Mouse (Mus musculus) forebrain, embryonic 11.5 days (tissue): Measurements from ENCODE around the gene Ndufb10. TPM values are rescaled to one million over a fixed set of nuclear protein-coding genes. Genes with fewer than 3 reads are reported as not detected.

Experiments
- ATAC-seq: fragments of 200-750 bp; cut with Nextera tagmentation; replicated peaks from 2 replicates; pipeline ENCODE4 v1.8.0; 2017; ENCODE audit warnings: moderate TSS enrichment; ENCODE audit not compliant: low FRiP score
- DNase-seq: peaks from one replicate; pipeline ENCODE4 v3.0.0-alpha.2; 2017; ENCODE audit warnings: low spot score
- H3K27ac ChIP-seq: fragments of 300-500 bp; sonication (generic); 2 replicates; pipeline ENCODE4 v1.5.1; 2014; ENCODE audit warnings: low read depth, low read length
- H3K27me3 ChIP-seq: fragments of 300-500 bp; sonication (generic); 2 replicates; pipeline ENCODE4 v1.6.1; 2014; ENCODE audit warnings: mild to moderate bottlenecking, low read length, mixed read lengths; ENCODE audit not compliant: control insufficient read depth, insufficient read depth
- H3K36me3 ChIP-seq: fragments of 300-500 bp; sonication (generic); 2 replicates; pipeline ENCODE4 v1.6.1; 2014; ENCODE audit warnings: mild to moderate bottlenecking, low read length, moderate library complexity, mixed read lengths; ENCODE audit not compliant: control insufficient read depth, insufficient read depth
- H3K4me1 ChIP-seq: fragments of 300-500 bp; sonication (generic); replicated peaks from 2 replicates; pipeline ENCODE4 v1.6.1; 2014; ENCODE audit warnings: low read length, mixed read lengths; ENCODE audit not compliant: control insufficient read depth, insufficient read depth
- H3K4me2 ChIP-seq: fragments of 300-500 bp; sonication (generic); 2 replicates; pipeline ENCODE4 v1.6.1; 2014; ENCODE audit warnings: low read depth, mild to moderate bottlenecking, low read length, moderate library complexity, mixed read lengths; ENCODE audit not compliant: severe bottlenecking
- H3K4me3 ChIP-seq: fragments of 300-500 bp; sonication (generic); 2 replicates; pipeline ENCODE4 v1.5.1; 2014; ENCODE audit warnings: low read depth, low read length
- H3K9ac ChIP-seq: fragments of 300-500 bp; sonication (generic); 2 replicates; pipeline ENCODE4 v1.6.1; 2014; ENCODE audit warnings: low read length
- H3K9me3 ChIP-seq: fragments of 300-500 bp; sonication (generic); 2 replicates; pipeline ENCODE4 v1.6.1; 2016; ENCODE audit warnings: low read length, mixed read lengths; ENCODE audit not compliant: control insufficient read depth
- WGBS: fragments of 180-500 bp; shearing (Covaris S2); extraction: QIAGEN DNeasy Blood & Tissue Kit; methylation state at CpG from one replicate; pipeline ENCODE4 v1.1.7; 2014; 5-methylcytosine and 5-hydroxymethylcytosine counted together
- polyA plus RNA-seq: library from polyadenylated mRNA; unstranded; fragments of >200 nt; fragmentation: Nextera tagmentation; extraction: Ambion mirVana; gene quantifications from 2 replicates; pipeline ENCODE4 v1.2.1, GENCODE M21; 2014

Ndufb10 gene
- polyA plus RNA-seq, 1 experiment from 2014 or later: 189 TPM

DNA sequence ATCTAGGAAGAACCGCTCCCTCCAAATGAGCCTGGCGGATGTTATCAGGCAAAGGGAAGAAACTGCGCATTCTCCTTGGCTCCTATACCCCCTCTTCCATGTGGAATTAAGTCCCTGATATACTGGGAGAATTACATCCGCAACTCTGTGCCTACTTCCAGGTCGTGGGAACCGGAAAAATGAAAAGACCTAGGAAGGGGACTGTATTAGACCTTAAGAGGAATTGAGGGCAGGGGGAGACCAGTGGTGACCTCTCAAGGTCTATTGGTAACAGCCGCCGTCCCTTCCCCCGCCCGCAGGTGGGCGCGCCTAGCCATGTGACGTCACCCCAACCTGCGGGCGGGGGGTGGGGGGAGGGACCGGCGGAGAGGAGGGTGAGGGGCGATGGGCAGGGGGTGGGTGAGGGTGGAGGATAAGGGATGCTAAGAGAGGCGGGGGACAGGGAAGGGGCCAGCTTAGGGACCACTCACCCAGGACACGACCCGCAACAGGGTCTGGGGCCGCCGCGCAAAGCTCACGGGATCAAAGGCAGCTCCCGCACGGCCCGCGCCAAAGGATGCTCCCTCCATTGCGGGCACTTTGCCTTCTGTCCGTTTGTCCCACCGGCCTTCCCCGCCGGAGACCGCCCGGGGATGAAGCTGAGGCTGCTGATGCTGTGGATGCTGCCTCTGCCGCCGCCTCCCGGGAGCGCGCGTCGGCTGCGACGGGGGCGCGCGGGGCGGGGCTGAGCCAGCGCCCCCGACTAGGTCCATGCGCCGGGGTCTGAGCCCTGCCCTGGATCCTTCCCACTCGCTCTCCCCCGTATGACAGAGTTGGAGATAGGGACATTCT lies 34.8 kb downstream of the Ndufb10 start, which contains the start of gene Syngr3:
Syngr3 (minus strand) TSS at position 705 of the 831 bp plus-strand sequence.
- ATAC-seq (peak; percentile 38; the same call in 1 of the 2 replicates), DNase-seq (peak; percentile 71)
- 0 out of 2 replicates have a peak, but pooled peaks cover 7% of the 10 kb centered on the region for H3K4me1 ChIP-seq
- H3K27ac ChIP-seq: no peak within 1 kb of the TSS
- H3K4me2 ChIP-seq: peak within 1 kb of the TSS; percentile 65
- peak within 1 kb of the TSS; percentile 65 for H3K4me3 ChIP-seq
- 1% methylated on average over 51 of the region's 55 CpGs for WGBS
- H3K36me3 ChIP-seq: no peaks in the 10 kb centered on the region
- H3K27me3 ChIP-seq: peaks cover 32% of the 10 kb centered on the region
- H3K9ac ChIP-seq: peak within 1 kb of the TSS; percentile 69
- no peaks in the 10 kb centered on the region for H3K9me3 ChIP-seq

DNA sequence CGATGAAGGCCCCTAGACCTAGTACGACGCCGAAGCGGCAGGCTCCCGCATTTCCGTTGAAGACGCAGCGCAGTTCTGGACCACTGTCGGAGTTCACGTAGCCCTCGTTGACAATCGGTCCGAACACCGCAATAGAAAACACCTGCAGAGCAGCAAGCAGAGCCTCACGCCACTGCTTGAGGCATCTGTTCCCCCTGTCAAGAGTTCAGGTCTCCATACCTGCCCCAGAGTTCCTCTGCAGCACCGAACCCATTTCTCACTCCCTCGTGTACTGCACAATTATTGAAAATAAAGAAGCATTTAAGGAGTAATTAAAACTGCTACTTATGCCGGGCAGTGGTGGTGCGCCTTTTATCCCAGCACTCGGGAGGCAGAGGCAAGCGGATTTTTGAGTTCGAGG lies 36.7 kb downstream of the Ndufb10 start:
- ATAC-seq (no peak), DNase-seq (no peak)
- H3K27ac ChIP-seq: no peak overlapping the region
- H3K9me3 ChIP-seq: no peaks in the 10 kb centered on the region
- 0 out of 2 replicates have a peak, but pooled peaks cover 7% of the 10 kb centered on the region for H3K4me1 ChIP-seq
- H3K9ac ChIP-seq: peak overlapping the region; percentile 43; the same call in 1 of the 2 replicates
- WGBS: 21% methylated on average over 23 of the region's 23 CpGs
- no peaks in the 10 kb centered on the region for H3K36me3 ChIP-seq
- peak overlapping the region; percentile 44 for H3K4me2 ChIP-seq
- peaks cover 32% of the 10 kb centered on the region for H3K27me3 ChIP-seq
- peak overlapping the region; percentile 22; the same call in 1 of the 2 replicates for H3K4me3 ChIP-seq

DNA sequence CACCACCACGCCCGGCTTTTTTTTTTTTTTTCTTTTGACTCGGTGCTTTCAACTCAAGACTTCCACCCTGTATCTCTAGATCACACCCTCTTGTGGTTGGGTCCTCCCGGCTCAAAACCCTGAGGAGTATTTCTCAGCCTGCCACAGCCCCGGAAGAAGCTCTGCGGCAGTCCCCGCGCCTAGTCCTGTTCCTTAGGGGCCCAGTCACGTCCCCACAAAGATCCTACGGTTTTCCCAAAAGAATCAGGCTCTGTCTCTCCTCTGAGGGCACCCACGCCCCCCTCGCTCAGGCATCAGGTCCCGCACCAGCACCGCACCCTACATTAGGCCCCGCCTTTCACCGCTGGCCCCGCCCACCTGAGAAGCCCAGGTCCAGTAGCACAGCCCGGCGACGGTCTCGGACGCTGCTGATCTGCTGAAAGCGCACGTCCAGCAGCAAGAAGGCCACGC lies 37.1 kb downstream of the Ndufb10 start:
- 1% methylated on average over 24 of the region's 25 CpGs for WGBS

DNA sequence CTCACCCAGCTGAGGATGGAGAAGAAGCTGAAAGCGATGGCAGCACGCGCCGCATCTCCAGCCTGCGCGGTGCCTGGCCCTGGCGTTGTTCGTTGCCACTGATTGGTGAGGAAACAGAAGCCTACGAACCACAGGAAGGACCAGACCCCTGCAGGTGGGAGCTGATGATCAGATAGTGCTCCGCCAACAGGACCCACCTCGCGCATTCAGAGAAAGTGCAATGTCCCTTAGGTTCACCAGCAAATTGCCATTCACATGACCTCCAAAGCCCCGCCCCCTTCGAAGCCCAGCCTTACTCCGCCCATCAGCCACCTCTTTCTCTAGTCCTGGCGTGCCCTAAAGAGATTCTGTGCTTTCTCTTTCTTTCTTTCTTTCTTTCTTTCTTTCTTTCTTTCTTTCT lies 37.8 kb downstream of the Ndufb10 start:
- H3K27ac ChIP-seq: no peak overlapping the region
- H3K9ac ChIP-seq: no peak overlapping the region
- no peak overlapping the region for H3K4me3 ChIP-seq
- ATAC-seq (no peak), DNase-seq (no peak)
- H3K9me3 ChIP-seq: no peaks in the 10 kb centered on the region
- H3K36me3 ChIP-seq: no peaks in the 10 kb centered on the region
- 20% methylated on average over 16 of the region's 16 CpGs for WGBS
- H3K4me2 ChIP-seq: peak overlapping the region; percentile 32
- H3K4me1 ChIP-seq: 0 out of 2 replicates have a peak, but pooled peaks cover 7% of the 10 kb centered on the region
- peaks cover 32% of the 10 kb centered on the region for H3K27me3 ChIP-seq

More for the DNA sequence above, 37.1 kb downstream of the Ndufb10 start:
- Histone ChIP-seq H3K27ac (no peak overlapping the region), H3K4me1 (0 out of 2 replicates have a peak, but pooled peaks cover 7% of the 10 kb centered on the region), H3K9me3 (no peaks in the 10 kb centered on the region), H3K36me3 (no peaks in the 10 kb centered on the region), H3K27me3 (peaks cover 32% of the 10 kb centered on the region), H3K4me2 (peak overlapping the region; percentile 44), H3K9ac (peak overlapping the region; percentile 43; the same call in 1 of the 2 replicates), H3K4me3 (peak overlapping the region; percentile 22; the same call in 1 of the 2 replicates)
- ATAC-seq: peak; percentile 59
- DNase-seq: peak; percentile 74

DNA sequence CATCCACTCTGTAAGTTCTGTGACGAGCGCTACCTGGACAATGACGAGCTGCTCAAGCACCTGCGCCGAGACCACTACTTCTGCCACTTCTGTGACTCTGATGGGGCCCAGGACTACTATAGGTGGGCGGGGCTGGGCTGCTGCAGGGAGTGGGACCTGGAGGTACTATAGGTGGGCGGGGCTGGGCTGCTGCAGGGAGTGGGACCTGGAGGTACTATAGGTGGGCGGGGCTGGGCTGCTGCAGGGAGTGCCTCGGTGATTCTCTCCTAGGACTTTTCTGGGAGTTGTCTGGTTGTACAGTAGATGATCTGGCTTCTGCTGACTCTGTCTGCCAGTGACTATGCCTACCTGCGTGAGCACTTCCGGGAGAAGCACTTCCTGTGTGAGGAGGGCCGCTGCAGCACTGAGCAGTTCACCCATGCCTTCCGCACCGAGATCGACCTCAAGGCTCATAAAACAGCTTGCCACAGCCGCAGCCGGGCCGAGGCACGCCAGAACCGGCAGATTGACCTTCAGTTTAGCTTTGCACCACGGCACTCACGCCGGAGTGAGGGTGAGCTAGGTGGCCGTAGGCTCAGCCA lies 46.7 kb downstream of the Ndufb10 start:
- H3K9me3 ChIP-seq: no peaks in the 10 kb centered on the region
- no peaks in the 10 kb centered on the region for H3K27me3 ChIP-seq
- H3K4me1 ChIP-seq: no peaks in the 10 kb centered on the region
- no peak overlapping the region for H3K4me2 ChIP-seq
- H3K4me3 ChIP-seq: no peak overlapping the region
- DNase-seq (no peak), ATAC-seq (no peak)
- H3K9ac ChIP-seq: no peak overlapping the region
- no peak overlapping the region for H3K27ac ChIP-seq
- H3K36me3 ChIP-seq: peaks cover 13% of the 10 kb centered on the region; the same call in 1 of the 2 replicates
- WGBS: 93% methylated on average over 24 of the region's 24 CpGs

DNA sequence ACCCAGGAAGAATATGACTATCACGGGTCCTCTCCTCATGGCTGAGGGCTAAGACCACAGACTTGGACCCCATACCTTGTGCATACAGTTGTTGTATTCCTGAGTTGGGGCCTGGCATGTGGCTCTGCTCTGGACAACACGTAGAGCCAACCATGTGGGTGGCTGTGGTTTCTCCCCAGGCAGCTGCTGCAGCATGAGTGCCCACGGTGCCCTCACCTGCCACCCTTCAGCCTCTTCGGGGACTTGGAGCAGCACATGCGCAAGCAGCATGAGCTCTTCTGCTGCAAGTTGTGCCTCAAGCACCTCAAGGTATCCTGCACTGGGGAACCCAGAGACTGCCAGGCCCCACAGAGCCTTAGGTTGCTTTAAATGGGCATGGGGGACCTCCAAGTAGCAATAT lies 47.4 kb downstream of the Ndufb10 start:
- no peak overlapping the region for H3K4me2 ChIP-seq
- no peak for ATAC-seq

DNA sequence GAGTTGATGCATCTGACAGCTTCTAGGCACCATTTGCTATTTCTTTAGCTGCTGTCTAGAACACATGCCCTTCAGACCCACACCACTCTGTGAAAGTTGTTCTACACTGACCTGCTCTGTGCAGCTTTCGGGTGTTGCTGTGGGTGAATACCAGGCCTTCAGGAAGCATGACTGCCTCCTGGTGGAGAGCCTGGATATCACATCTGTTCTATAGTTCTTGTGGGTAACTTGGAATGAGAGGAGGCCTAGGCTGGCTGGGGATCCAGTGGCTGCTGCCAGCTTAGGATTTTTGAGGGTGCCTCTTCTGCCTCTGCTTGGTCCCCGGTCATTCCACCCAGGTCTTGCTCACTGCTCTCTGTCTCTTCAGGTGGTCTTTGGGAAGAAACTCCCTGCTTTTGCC lies 48.1 kb downstream of the Ndufb10 start:
- Histone ChIP-seq H3K4me3 (no peak overlapping the region), H3K4me1 (peaks cover 3% of the 10 kb centered on the region), H3K9ac (no peak overlapping the region), H3K27ac (no peak overlapping the region), H3K27me3 (no peaks in the 10 kb centered on the region), H3K9me3 (no peaks in the 10 kb centered on the region), H3K36me3 (peaks cover 13% of the 10 kb centered on the region; the same call in 1 of the 2 replicates), H3K4me2 (no peak overlapping the region)
- WGBS: 54% methylated on average over 2 of the region's 2 CpGs
- ATAC-seq: 0 out of 2 replicates have a peak, but pooled peaks have one; percentile 46
- peak; percentile 80 for DNase-seq

More for the DNA sequence above, 47.4 kb downstream of the Ndufb10 start:
- no peak overlapping the region for H3K9ac ChIP-seq
- WGBS: 96% methylated on average over 5 of the region's 5 CpGs
- no peaks in the 10 kb centered on the region for H3K27me3 ChIP-seq
- no peaks in the 10 kb centered on the region; the same call in 1 of the 2 replicates for H3K4me1 ChIP-seq
- H3K27ac ChIP-seq: no peak overlapping the region
- peaks cover 13% of the 10 kb centered on the region; the same call in 1 of the 2 replicates for H3K36me3 ChIP-seq
- H3K9me3 ChIP-seq: no peaks in the 10 kb centered on the region
- no peak for DNase-seq
- no peak overlapping the region for H3K4me3 ChIP-seq

DNA sequence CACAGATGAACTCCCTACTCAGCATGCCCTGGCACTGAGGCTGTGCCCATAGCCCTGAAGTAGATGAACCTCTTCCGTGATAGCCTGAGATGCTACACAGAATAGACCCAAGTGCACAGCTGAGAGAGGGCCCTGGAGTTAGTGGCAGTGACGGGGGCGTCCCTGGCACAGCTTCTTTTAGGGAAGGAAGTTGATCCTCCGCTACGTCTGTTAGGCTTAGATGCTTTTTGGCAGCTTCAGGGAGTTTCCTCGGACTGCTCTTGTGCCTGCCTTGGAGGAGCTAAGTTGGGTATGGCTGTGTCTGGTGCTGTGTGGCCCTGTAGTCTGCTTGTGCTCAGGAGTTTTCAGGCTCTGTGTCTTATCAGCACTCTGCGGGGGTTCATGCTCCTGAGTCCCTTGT lies 50.0 kb downstream of the Ndufb10 start:
- Histone ChIP-seq H3K27ac (no peak overlapping the region), H3K4me2 (no peak overlapping the region)
- 85% methylated on average over 7 of the region's 7 CpGs for WGBS

More for the DNA sequence above, 50.0 kb downstream of the Ndufb10 start:
- DNase-seq (no peak), ATAC-seq (no peak)
- H3K27me3 ChIP-seq: no peaks in the 10 kb centered on the region
- no peak overlapping the region for H3K9ac ChIP-seq
- peaks cover 11% of the 10 kb centered on the region for H3K4me1 ChIP-seq
- no peaks in the 10 kb centered on the region for H3K9me3 ChIP-seq
- H3K36me3 ChIP-seq: peaks cover 6% of the 10 kb centered on the region; the same call in 1 of the 2 replicates
- H3K4me3 ChIP-seq: no peak overlapping the region
